Mouse (Mus musculus): ENCODE data around the gene Kdr.

Gene Kdr

DNA sequence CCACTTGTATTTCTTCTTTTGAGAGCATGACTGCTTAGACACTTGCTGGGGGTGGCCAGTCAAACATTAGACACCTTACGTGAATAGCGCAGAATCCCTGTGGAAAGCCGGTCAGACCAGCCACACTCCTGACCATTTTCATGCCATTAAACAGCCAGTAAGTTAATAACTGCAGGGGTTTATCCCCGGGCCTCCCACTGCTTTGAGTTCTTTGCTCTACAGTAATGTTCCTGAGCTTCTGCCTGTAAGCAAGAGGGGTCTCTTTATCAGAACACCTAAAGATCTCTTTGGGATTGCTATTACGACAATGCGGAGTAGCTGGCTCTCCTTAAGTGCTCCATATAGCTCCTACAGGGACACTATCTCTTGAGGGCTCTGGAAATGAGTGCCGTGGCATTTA lies 58.7 kb downstream of the Kdr start:
- DNase-seq (ENCODE audit: low read depth, low spot score) = no peak

DNA sequence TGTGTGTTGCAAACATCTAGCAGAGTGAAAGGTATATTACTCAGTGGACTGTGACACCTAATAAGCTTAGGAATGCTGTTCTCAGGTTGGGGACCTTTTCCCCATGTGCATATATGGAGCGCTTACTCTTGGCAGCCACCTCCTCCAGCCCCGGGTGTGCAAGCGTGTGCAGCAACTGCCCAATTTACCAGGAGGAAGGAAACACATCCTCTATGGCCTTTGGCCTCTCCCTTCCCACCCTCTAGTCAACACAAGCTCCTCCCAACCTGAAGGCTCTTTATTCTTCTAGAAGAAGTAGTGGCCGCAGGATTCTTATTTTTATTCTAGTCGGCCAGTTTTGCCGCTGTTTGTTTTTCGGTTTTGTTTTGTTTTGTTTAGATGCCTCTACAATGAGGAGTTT lies 60.1 kb downstream of the Kdr start:
- no peak for DNase-seq (ENCODE audit: low read depth, low spot score)

DNA sequence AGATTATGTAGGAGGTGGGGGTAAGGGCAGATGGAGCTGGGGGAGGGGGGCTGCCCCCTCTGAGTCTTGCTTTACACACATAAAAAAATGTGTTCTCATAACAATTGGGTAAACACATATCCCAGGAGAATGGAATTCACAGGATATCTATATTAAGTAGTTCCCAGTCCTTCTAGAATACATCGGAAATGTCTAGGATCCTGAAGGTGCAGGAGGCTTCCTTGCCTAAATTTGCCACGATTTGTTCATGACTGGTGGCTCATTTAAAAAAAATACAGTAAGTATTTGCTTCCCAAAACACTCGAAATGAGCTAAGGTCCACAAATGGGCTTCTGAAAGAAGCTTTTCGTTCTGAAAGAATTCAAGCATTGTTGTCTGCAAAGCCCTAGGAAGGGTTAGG lies 61.0 kb downstream of the Kdr start:
- no peak for DNase-seq (ENCODE audit: low read depth, low spot score)

DNA sequence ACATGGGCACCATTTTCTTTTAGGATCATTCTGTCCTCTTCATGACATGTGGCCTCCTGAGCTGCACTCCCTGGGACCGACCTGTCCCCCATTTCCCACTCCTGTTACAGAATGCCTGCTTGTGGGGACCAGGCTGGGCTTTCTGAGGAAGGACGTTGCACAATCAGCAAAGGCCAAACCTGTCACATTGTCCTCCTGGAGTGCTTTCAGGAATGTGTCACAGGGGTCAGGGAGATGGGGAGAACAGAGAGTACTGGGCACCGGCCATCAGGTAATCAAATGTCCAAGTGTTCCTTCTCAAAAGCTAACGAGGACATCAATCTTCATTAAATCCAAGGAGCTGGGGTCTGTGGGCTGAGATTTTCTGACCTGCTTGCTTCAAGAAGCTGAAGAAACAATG lies 72.2 kb downstream of the Kdr start:
- no peak for DNase-seq (ENCODE audit: low read depth, low spot score)

DNA sequence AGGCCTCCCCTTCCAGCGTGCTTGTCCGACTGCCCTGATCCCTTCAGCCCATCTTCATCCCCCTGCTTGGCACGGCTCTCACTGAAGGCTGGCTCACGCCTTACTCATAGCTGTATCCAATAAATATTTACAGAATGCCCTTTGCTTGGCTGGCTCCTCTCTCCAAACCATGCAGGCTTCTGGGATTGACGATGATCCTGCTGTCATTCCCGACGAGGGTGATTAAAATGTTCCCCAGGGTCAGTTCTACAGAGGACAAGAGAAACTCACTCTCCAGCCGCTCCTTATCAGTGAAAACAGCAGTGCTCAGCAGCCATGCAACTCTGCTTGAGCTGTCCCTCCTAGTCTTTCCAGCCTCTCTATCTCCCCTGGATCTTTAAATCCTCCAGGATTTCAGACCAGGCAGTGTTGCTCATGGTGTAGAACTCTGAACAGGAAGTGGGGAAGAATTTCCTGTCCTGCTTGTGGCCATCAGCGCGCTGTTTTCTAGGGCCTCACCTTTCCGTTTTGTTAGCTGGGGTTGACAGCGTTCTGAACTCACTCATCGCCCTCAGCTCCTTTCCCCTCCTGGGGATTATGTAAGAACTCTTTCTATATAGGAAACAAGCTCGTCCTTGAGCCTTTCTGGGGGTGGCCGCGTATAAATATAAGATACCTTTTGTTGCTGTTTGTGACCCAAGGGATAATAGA lies 77.9 kb downstream of the Kdr start:
- no peak for DNase-seq (ENCODE audit: low read depth, low spot score)

DNA sequence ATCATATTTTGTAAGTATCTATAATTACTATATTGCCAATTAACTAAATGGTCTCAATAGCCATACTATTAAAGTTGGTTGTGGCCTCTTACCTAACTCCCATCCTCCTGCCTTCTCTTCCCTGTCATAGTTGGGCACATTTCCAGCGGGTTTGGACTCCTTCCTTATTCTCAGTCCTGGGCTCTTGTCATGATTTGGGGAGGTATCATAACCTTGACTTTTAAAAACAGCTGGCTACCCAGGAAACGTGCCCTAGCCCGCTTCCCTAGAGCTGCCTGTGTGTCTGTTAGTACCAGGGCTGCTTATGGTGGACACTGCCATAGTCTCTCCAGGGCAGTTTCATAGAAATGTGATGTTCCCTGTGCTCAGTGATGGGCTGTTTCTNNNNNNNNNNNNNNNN lies 82.9 kb downstream of the Kdr start:
- no peak for DNase-seq (ENCODE audit: low read depth, low spot score)

DNA sequence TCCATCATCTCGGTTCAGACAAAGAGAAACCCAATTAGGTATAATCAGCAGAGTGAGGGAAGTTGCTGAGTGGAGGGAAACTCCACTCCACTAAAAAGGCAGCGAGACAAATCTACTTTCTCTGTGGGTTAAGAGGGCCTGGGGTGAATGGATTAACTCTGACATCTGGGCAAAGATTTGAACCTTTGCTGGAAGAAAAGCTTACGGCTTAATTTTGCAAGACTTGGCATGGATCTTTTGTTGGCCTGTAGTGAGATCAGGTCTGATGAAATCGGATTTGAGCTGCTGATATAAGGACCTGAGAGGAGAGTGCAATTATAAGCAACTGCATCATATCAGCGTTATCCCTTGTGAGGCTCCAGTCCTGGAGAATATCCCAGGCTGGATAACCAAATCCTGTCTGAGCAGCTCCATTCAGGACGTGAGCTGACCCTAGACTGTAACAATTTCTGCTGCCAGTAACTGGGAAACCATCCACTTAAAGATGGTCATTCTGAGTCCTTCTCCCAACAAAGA lies 85.2 kb downstream of the Kdr start:
- DNase-seq (ENCODE audit: low read depth, low spot score) = peak; percentile 13

Data from retina, postnatal 7 days (tissue).